Mouse (Mus musculus): ENCODE results near the gene Map3k6. TPM values are rescaled to one million over a fixed set of nuclear protein-coding genes. Genes with fewer than 3 reads are reported as not detected.

The Map3k6 gene
- polyA plus RNA-seq, 1 experiment: 2.4 TPM

DNA sequence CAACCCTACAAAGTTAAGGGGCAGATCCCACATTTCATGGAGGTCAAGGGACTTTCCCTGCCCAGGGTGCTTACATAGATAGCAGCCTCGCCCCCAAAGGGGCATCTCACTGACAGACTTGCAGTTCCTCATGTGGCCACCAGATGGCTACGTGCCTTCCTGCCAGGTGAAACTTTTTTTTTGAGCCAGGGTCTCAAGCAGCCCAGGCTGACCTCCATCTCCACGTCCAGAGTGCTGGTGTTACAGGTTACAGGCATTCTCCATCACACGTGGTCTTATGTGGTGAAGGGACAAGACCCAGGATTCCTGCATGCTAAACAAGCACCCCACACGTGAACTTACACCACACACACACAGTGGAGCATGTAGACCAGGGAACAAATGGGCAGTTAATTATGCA is 23.0 kb upstream of the Map3k6 start:
- peak; percentile 95 for TF ChIP-seq CTCF (IDR thresholded peaks at IDR 0.05; ENCODE audit: borderline replicate concordance, extremely low read depth, insufficient read depth, insufficient read length)
- no peak for TF ChIP-seq POLR2A (IDR thresholded peaks at IDR 0.05; ENCODE audit: borderline replicate concordance, extremely low read depth, insufficient read depth, insufficient read length, poor library complexity, severe bottlenecking)
- peak; percentile 68 for DNase-seq (ENCODE audit: low read depth)

DNA sequence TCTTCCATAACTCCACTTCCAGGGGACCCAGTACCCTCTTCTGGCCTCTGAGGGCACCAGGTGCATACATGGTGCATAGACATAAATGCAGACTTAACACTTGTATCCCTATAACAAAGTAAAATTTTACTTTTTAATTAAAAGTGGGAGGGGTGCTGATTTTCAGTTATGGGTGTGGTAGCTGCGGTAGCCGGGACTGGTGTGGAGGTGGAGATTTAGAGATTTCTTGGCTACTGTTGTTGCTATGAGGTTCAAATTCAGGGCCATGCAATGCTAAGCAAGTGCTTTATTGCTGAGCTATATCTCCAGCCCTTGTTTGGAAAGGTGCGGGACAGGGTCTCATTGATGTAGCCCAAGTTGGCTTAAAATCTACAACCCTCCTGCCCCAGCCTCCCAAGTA is 21.9 kb upstream of the Map3k6 start:
- no peak for DNase-seq (ENCODE audit: low read depth)
- TF ChIP-seq POLR2A (IDR thresholded peaks at IDR 0.05; ENCODE audit: borderline replicate concordance, extremely low read depth, insufficient read depth, insufficient read length, poor library complexity, severe bottlenecking): no peak

DNA sequence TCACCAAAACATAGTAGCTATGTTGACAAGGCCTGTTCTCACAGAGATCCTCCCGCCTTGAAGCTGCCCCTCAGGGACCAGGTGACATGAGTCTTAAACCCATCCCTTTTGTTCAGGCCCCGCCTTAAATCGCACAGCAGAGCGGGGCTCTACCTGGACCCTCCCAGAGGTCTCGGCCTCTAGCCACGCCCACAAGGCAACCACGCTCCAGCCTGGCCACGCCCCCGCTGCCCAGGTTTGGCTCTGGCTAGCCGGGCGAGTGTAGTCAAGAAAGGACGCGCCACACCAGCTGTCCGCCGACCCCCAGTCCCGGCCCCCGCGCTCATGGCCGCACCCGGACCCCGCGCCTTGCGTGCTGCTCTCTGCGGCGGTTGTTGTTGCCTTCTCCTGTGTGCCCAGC is 20.0 kb upstream of the Map3k6 start:
- no peak for TF ChIP-seq CTCF (IDR thresholded peaks at IDR 0.05; ENCODE audit: borderline replicate concordance, extremely low read depth, insufficient read depth, insufficient read length)
- no peak for TF ChIP-seq POLR2A (IDR thresholded peaks at IDR 0.05; ENCODE audit: borderline replicate concordance, extremely low read depth, insufficient read depth, insufficient read length, poor library complexity, severe bottlenecking)
- no peak for DNase-seq (ENCODE audit: low read depth)

DNA sequence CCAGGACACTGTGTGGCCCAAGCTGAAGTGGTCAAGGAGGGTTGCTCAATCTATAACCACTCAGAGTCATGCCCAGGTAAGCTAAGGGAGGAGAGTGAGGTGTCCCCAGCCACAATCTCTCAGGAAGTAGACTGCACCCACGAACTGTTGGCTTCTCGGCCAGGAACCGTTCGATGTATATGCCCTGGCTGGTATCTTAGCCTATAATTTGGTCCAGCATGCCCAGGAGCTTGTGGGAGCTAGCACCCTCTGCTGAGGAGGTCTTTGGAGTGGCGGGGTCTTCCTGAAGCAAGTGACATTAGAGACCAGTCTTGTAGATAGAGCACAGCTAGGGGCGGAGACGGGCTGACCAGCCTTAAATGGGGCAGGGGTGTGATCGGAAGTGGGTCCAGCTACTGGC is 18.9 kb upstream of the Map3k6 start:
- DNase-seq (ENCODE audit: low read depth): no peak
- TF ChIP-seq POLR2A (IDR thresholded peaks at IDR 0.05; ENCODE audit: borderline replicate concordance, extremely low read depth, insufficient read depth, insufficient read length, poor library complexity, severe bottlenecking): no peak
- no peak for TF ChIP-seq CTCF (IDR thresholded peaks at IDR 0.05; ENCODE audit: borderline replicate concordance, extremely low read depth, insufficient read depth, insufficient read length)

DNA sequence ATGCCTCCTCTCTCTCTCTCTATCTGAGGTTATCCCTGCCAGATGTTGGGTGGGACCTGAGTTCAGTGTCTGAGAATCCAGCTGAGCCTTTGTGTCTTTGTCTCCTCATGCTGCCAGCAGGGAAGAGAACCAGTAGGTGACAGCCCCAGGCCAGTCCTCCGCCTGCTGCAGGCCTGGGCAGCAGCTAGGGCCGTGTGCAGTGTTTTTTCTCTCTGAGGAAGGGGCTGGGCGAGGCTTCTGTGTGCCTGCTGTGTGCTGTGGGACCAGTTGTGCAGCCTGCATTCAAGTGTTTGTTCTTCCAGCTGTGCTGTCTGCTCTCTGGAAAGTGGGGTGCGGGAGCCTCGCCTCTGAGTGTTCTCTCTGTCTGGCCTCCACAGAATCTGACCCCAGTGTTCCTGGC is 16.7 kb upstream of the Map3k6 start:
- DNase-seq (ENCODE audit: low read depth): no peak
- TF ChIP-seq POLR2A (IDR thresholded peaks at IDR 0.05; ENCODE audit: borderline replicate concordance, extremely low read depth, insufficient read depth, insufficient read length, poor library complexity, severe bottlenecking) (no peak), CTCF (IDR thresholded peaks at IDR 0.05; ENCODE audit: borderline replicate concordance, extremely low read depth, insufficient read depth, insufficient read length) (no peak)

DNA sequence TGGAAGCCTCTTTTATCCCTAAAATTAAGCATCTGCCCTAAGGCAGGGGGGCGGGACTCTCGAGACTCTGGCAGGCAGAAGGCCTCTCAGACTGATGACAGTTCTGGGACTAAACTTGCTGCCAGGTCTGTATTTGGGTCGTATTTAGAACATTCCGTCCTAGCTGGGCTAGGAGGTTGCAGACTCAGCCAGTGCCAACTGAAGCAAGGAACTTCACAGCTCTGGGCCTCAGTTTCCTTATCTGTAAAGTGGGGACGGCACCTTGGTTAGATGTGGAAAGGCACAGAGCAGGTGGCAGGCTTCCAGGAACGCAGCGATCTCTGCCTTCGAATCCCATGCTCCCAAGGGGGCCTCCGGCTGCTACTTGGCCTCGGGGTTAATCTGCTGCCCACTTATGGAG is 14.5 kb upstream of the Map3k6 start:
- no peak for TF ChIP-seq POLR2A (IDR thresholded peaks at IDR 0.05; ENCODE audit: borderline replicate concordance, extremely low read depth, insufficient read depth, insufficient read length, poor library complexity, severe bottlenecking)
- no peak for TF ChIP-seq CTCF (IDR thresholded peaks at IDR 0.05; ENCODE audit: borderline replicate concordance, extremely low read depth, insufficient read depth, insufficient read length)
- no peak for DNase-seq (ENCODE audit: low read depth)

DNA sequence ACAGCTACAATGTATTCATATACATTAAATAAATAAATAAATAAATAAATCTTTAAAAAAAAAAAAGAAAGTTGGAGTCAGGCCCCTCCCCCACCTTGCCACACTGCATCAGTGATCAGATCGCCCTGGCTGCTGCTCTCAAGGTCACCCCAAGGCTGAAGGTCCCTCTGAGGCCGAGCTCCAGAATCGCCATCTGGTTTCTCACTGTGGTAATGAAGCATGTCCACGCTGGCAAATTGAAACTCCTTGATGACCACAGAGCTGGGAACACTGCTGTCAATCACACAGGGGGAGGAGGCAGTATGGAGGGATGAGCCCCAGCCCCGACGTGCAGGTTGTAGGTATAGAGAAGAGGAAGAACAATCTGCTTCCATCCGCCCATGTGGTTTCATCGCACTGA is 13.0 kb upstream of the Map3k6 start:
- TF ChIP-seq POLR2A (IDR thresholded peaks at IDR 0.05; ENCODE audit: borderline replicate concordance, extremely low read depth, insufficient read depth, insufficient read length, poor library complexity, severe bottlenecking): no peak
- TF ChIP-seq CTCF (IDR thresholded peaks at IDR 0.05; ENCODE audit: borderline replicate concordance, extremely low read depth, insufficient read depth, insufficient read length): no peak
- no peak for DNase-seq (ENCODE audit: low read depth)

DNA sequence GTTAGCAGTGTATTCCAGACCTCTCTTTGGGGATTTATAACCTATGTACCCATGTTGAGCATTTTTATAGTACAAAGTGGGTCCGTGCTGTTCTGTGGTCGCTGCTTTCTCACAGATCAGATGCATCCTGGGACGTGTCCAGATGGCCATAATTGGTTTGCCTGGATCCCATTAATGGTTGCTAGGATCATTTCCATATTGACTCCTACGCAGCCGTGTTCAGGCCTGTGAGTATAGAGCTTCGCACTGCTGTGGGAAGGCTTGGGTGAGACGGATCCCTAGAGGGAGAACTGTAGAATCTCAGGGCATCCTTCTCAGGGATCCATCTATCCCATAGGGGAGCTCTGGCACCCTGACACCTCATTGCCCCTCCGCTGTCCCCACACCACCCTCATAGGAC is 11.0 kb upstream of the Map3k6 start:
- no peak for TF ChIP-seq POLR2A (IDR thresholded peaks at IDR 0.05; ENCODE audit: borderline replicate concordance, extremely low read depth, insufficient read depth, insufficient read length, poor library complexity, severe bottlenecking)
- no peak for TF ChIP-seq CTCF (IDR thresholded peaks at IDR 0.05; ENCODE audit: borderline replicate concordance, extremely low read depth, insufficient read depth, insufficient read length)
- DNase-seq (ENCODE audit: low read depth): no peak

DNA sequence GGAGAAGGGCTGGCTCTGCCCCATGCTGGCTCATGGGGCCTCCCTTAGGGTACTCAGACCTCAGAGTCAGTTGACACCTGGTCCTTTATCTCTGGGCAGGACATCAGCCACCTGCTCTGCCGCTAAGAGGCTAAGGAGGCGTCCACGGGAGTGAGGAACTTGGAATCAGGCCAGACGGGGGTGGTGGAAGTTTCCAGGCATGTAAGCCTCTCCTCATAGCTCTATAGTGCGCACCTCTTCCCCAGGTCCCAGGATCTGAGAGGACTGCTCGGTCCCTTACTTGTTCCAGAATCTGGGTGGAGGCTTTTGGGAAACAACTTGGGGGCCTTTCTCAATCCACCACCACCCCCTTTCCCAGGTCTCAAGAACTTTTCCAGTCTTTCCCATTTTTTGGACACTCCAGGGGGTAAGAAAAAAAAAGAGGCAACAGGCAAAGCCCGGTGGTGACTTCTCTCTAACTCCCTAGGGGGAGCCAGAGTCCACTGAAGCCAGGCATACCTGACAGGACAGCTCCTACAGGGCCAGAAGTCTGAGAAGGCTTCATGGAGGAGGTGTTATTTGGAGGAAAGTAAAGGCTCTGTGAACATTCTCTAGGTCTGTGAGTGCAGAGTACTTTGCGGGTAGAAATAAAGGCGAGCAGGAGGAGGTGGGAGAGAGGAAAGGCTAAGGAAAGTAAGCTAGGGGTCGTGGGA is 7.2 kb upstream of the Map3k6 start:
- no peak for DNase-seq (ENCODE audit: low read depth)
- TF ChIP-seq CTCF (IDR thresholded peaks at IDR 0.05; ENCODE audit: borderline replicate concordance, extremely low read depth, insufficient read depth, insufficient read length): peak; percentile 28; the same call in 1 of the 2 replicates
- no peak for TF ChIP-seq POLR2A (IDR thresholded peaks at IDR 0.05; ENCODE audit: borderline replicate concordance, extremely low read depth, insufficient read depth, insufficient read length, poor library complexity, severe bottlenecking)

DNA sequence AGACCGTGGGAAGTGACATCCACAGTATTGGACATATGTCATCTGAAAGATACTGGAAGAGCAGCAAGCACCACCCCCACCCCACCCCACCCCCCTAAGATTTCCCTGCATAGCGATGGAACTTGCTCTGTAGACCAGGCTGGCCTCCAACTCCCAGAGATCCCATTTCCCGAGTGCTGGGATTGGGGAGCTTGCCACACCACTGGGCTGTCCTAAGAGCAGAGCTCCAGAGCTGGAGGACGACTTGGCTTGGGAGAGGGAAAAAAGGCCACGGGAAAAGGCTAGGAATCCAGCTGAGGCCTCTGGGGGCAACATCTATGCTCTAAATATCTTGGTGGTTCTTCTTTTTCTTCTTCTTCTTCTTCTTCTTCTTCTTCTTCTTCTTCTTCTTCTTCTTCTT is 5.8 kb upstream of the Map3k6 start:
- DNase-seq (ENCODE audit: low read depth): no peak
- TF ChIP-seq POLR2A (IDR thresholded peaks at IDR 0.05; ENCODE audit: borderline replicate concordance, extremely low read depth, insufficient read depth, insufficient read length, poor library complexity, severe bottlenecking): no peak
- no peak for TF ChIP-seq CTCF (IDR thresholded peaks at IDR 0.05; ENCODE audit: borderline replicate concordance, extremely low read depth, insufficient read depth, insufficient read length)

DNA sequence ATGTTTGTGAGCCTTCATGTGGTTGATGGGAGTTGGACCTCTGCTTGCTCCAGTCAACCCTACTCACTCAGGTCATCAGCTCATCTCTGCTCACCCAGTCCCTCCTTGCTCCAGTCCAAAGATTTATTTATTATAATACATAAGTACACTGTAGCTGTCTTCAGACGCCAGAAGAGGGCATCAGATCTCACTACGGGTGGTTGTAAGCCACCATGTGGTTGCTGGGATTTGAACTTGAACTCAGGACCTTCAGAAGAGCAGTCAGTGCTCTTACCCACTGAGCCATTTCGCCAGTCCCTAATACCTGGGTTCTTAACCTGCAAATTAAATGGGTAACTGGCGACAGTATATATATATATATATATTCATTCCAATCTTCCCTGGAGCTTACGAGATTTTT is 5.2 kb upstream of the Map3k6 start:
- no peak for DNase-seq (ENCODE audit: low read depth)
- TF ChIP-seq CTCF (IDR thresholded peaks at IDR 0.05; ENCODE audit: borderline replicate concordance, extremely low read depth, insufficient read depth, insufficient read length) (no peak), POLR2A (IDR thresholded peaks at IDR 0.05; ENCODE audit: borderline replicate concordance, extremely low read depth, insufficient read depth, insufficient read length, poor library complexity, severe bottlenecking) (no peak)

DNA sequence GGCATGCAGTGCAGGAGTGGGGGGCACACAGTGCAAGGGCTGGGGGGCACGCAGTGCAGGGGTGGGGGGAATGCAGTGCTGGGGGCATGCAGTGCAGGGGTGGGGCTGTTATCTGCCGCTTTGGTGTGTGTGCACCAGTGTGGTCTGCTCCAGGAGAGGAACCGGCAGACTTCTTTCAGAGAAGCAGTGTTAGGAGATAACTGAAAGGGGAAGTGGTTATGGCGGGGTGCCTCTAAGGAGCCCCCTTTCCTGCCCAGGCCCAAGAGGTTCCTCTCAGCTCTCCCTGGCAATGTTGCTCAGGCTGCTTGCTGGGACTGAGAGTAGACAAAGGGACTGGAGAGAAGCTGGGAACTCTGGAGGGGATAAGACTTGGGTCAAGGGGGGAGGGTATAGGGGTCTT is 2.7 kb upstream of the Map3k6 start:
- no peak for DNase-seq (ENCODE audit: low read depth)

More for the DNA sequence above, 2.7 kb upstream of the Map3k6 start:
- TF ChIP-seq CTCF (IDR thresholded peaks at IDR 0.05; ENCODE audit: borderline replicate concordance, extremely low read depth, insufficient read depth, insufficient read length) (no peak), POLR2A (IDR thresholded peaks at IDR 0.05; ENCODE audit: borderline replicate concordance, extremely low read depth, insufficient read depth, insufficient read length, poor library complexity, severe bottlenecking) (no peak)
